Mouse (Mus musculus) ES-Bruce4 (cell line): ENCODE data around the gene Lin7c. TPM values are rescaled to one million over a fixed set of nuclear protein-coding genes. Genes with fewer than 3 reads are reported as not detected.

Experiments used
- H3K27ac ChIP-seq: 2 replicates; pipeline ENCODE4 v1.5.1; 2012; ENCODE audit warnings: low read length, inconsistent platforms; ENCODE audit not compliant: insufficient read depth
- H3K27me3 ChIP-seq: 2 replicates; pipeline ENCODE4 v1.6.1; 2012; ENCODE audit warnings: mild to moderate bottlenecking, low read length, inconsistent platforms; ENCODE audit not compliant: control insufficient read depth, poor library complexity, insufficient read depth, severe bottlenecking
- H3K36me3 ChIP-seq: 2 replicates; pipeline ENCODE4 v1.6.1; 2012; ENCODE audit warnings: inconsistent platforms, mild to moderate bottlenecking, low read length, moderate library complexity; ENCODE audit not compliant: control insufficient read depth, poor library complexity, insufficient read depth, severe bottlenecking
- H3K4me1 ChIP-seq: one replicate; pipeline ENCODE4 v1.8.1; 2011; ENCODE audit warnings: low read length; ENCODE audit not compliant: control insufficient read depth, insufficient read depth
- H3K4me3 ChIP-seq: 2 replicates; pipeline ENCODE4 v1.5.1; 2011; ENCODE audit warnings: low read depth, mild to moderate bottlenecking, low read length
- H3K9ac ChIP-seq: 2 replicates; pipeline ENCODE4 v1.6.1; 2012; ENCODE audit warnings: low read depth, mild to moderate bottlenecking, inconsistent platforms; ENCODE audit not compliant: poor library complexity, severe bottlenecking
- H3K9me3 ChIP-seq: replicated peaks from 2 replicates; pipeline ENCODE4 v1.6.1; 2012; ENCODE audit warnings: mild to moderate bottlenecking, low read length, inconsistent platforms; ENCODE audit not compliant: control insufficient read depth, poor library complexity, insufficient read depth, severe bottlenecking
- CTCF ChIP-seq: IDR thresholded peaks from one replicate; pipeline ENCODE4 v1.8.1; 2011; ENCODE audit warnings: low read depth, low read length
- EP300 ChIP-seq: IDR thresholded peaks from 2 replicates; pipeline ENCODE4 v1.6.1; 2011; ENCODE audit warnings: low read depth, low read length; ENCODE audit not compliant: insufficient read depth
- POLR2A ChIP-seq: IDR thresholded peaks from one replicate; pipeline ENCODE4 v1.8.1; 2011; ENCODE audit warnings: low read length; ENCODE audit not compliant: insufficient read depth
- polyA plus RNA-seq: library from polyadenylated mRNA; stranded (reverse); fragments of >200 nt; gene quantifications from 2 replicates; pipeline ENCODE4 v1.2.4, GENCODE M21; 2011; ENCODE audit warnings: low read depth; ENCODE audit not compliant: missing spikeins, insufficient read depth, insufficient read length

The Lin7c gene
- polyA plus RNA-seq, 1 experiment = 139 TPM

GRCm38 (mm10) chr2:109945532-109945931, 54.9 kb downstream of the Lin7c start:
- Histone ChIP-seq H3K4me3 (no peak overlapping the region), H3K4me1 (peaks cover 7% of the 10 kb centered on the region), H3K9ac (no peak overlapping the region), H3K36me3 (no peaks in the 10 kb centered on the region), H3K27ac (no peak overlapping the region), H3K9me3 (no peaks in the 10 kb centered on the region), H3K27me3 (no peaks in the 10 kb centered on the region)
- TF ChIP-seq POLR2A (no peak), CTCF (no peak), EP300 (no peak)

GRCm38 (mm10) chr2:109946426-109946825, 55.8 kb downstream of the Lin7c start:
- no peaks in the 10 kb centered on the region for H3K36me3 ChIP-seq
- no peaks in the 10 kb centered on the region for H3K27me3 ChIP-seq
- H3K4me3 ChIP-seq = no peak overlapping the region
- no peak overlapping the region for H3K9ac ChIP-seq
- peaks cover 7% of the 10 kb centered on the region for H3K4me1 ChIP-seq
- H3K27ac ChIP-seq = no peak overlapping the region
- H3K9me3 ChIP-seq = no peaks in the 10 kb centered on the region
- TF ChIP-seq POLR2A (no peak), EP300 (no peak), CTCF (no peak)

DNA sequence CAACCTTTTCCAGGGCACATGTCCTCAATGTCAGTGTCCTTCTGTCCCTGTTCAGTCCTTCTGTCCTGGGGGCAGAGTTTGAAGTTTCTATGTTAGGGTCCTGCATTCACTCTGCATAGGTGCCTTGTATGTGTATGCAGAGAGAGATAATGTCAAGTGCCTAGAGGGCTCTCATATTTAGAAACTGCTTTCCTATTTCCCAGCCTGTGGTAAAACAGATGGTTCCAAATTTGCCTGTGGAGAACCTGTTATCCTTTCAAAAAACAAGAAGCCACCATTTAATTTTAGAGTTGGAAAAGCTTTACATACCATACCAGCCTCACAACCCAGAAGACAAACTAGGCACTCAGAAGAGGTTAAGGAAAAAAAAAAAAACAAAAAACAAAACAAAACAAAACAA, 58.9 kb downstream of the Lin7c start:
- Histone ChIP-seq H3K27me3 (no peaks in the 10 kb centered on the region), H3K4me1 (peaks cover 4% of the 10 kb centered on the region), H3K9ac (no peak overlapping the region), H3K4me3 (no peak overlapping the region), H3K36me3 (no peaks in the 10 kb centered on the region), H3K9me3 (no peaks in the 10 kb centered on the region), H3K27ac (no peak overlapping the region)
- no peak for TF ChIP-seq CTCF

GRCm38 (mm10) chr2:109950311-109950710, 59.7 kb downstream of the Lin7c start:
- H3K9ac ChIP-seq = no peak overlapping the region
- TF ChIP-seq CTCF (no peak), POLR2A (no peak), EP300 (no peak)
- no peak overlapping the region for H3K4me3 ChIP-seq
- H3K9me3 ChIP-seq = no peaks in the 10 kb centered on the region
- no peaks in the 10 kb centered on the region for H3K36me3 ChIP-seq
- peaks cover 3% of the 10 kb centered on the region for H3K4me1 ChIP-seq
- H3K27ac ChIP-seq = no peak overlapping the region
- H3K27me3 ChIP-seq = no peaks in the 10 kb centered on the region

Other genes with a start within 250 kb of the Lin7c start
- gene Bdnf, start 216.2 kb upstream of the Lin7c start, polyA plus RNA-seq = 1.2 and 1.5 TPM in 2 replicates
- 56.5 and 64.2 TPM in 2 replicates for gene Lgr4, start 26.8 kb downstream of the Lin7c start, polyA plus RNA-seq
- 40.9 and 45.9 TPM in 2 replicates for gene Ccdc34, start 127.0 kb downstream of the Lin7c start, polyA plus RNA-seq